Mouse (Mus musculus) MEL (cell line): ENCODE data around the gene Ccdc194.

Experiments
- CHD2 ChIP-seq: IDR thresholded peaks from 2 replicates; pipeline ENCODE4 v1.6.1; 2011; ENCODE audit warnings: low read length, improper control_type of control experiment
- CTCF ChIP-seq, 3 experiments: IDR thresholded peaks in 2 of 3; conservative IDR thresholded peaks in 1 of 3; 2 replicates each; pipeline ENCODE4 v1.5.1; 2011 to 2012; ENCODE audit warnings: low read length in 3 of 3, low read depth in 2 of 3, mild to moderate bottlenecking in 2 of 3, improper control_type of control experiment in 1 of 3, inconsistent platforms in 1 of 3, mixed read lengths in 1 of 3, moderate library complexity in 1 of 3; ENCODE audit not compliant: control insufficient read depth in 1 of 3, insufficient read depth in 1 of 3, poor library complexity in 1 of 3, severe bottlenecking in 1 of 3
- E2F4 ChIP-seq: IDR thresholded peaks from 2 replicates; pipeline ENCODE4 v1.6.1; 2011; ENCODE audit warnings: low read depth, low read length, improper control_type of control experiment, borderline replicate concordance
- POLR2A ChIP-seq, 2 experiments: IDR thresholded peaks; 2 replicates each; pipeline ENCODE4 v1.6.1; 2011 to 2012; ENCODE audit warnings: low read length in 2 of 2, mild to moderate bottlenecking in 2 of 2, control low read depth in 1 of 2, improper control_type of control experiment in 1 of 2, low read depth in 1 of 2, moderate library complexity in 1 of 2; ENCODE audit not compliant: control insufficient read depth in 1 of 2, insufficient read depth in 1 of 2, poor library complexity in 1 of 2
- POLR2AphosphoS2 ChIP-seq: IDR thresholded peaks from 2 replicates; pipeline ENCODE4 v1.6.1; 2011; ENCODE audit warnings: low read length, improper control_type of control experiment
- SIN3A ChIP-seq: IDR thresholded peaks from 2 replicates; pipeline ENCODE4 v1.6.1; 2012; ENCODE audit warnings: low read length, improper control_type of control experiment, inconsistent platforms
- TAL1 ChIP-seq: IDR thresholded peaks from 2 replicates; pipeline ENCODE4 v1.6.1; 2012; ENCODE audit warnings: mild to moderate bottlenecking, inconsistent platforms, low read length, moderate library complexity, mixed read lengths
- UBTF ChIP-seq: IDR thresholded peaks from 2 replicates; pipeline ENCODE4 v1.6.1; 2012; ENCODE audit warnings: low read depth, mild to moderate bottlenecking, inconsistent platforms, low read length, improper control_type of control experiment, moderate library complexity, borderline replicate concordance; ENCODE audit not compliant: insufficient read depth
- ZNF384 ChIP-seq: IDR thresholded peaks from 2 replicates; pipeline ENCODE4 v1.6.1; 2012; ENCODE audit warnings: low read depth, mild to moderate bottlenecking, inconsistent platforms, low read length, improper control_type of control experiment

DNA sequence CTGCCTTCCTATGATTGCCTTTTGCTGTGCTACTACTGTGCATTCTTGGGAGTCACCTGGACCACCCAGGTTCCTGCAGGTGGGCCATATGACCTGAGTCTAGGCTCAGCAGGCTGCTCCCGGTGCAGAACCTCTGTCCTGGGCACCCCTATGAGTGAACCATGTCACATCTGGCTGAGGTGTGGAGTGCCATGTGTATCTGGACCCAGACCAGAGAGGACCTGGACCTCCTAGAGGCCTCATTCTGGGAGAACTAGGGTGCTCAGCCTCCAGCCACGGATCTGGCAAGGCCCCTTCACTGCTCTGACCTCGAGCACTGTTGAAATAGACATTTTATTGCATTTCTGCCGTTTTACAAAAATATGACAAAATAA lies 49.8 kb downstream of the Ccdc194 start:
- no peak for TF ChIP-seq UBTF
- TF ChIP-seq CTCF (IDR thresholded peaks at IDR 0.05 in 2 of 3, conservative IDR thresholded peaks at IDR 0.05 in 1 of 3; ENCODE audit: control insufficient read depth in 1 of 3, insufficient read depth in 1 of 3, low read depth in 2 of 3, low read length in 3 of 3, poor library complexity in 1 of 3, severe bottlenecking in 1 of 3): no peak
- TF ChIP-seq POLR2A (IDR thresholded peaks at IDR 0.05; ENCODE audit: control insufficient read depth in 1 of 2, insufficient read depth in 1 of 2, low read depth in 1 of 2, low read length in 2 of 2, poor library complexity in 1 of 2): no peak
- TF ChIP-seq CHD2: no peak
- TF ChIP-seq TAL1: no peak
- TF ChIP-seq ZNF384: no peak
- no peak for TF ChIP-seq E2F4
- TF ChIP-seq POLR2AphosphoS2: peak; percentile 24; the same call in 1 of the 2 replicates
- no peak for TF ChIP-seq SIN3A
